ENCODE assay signal across 11 mouse cellular contexts in genomic region chr5:140612191-140612590, GRCm38 (mm10). TPM values are rescaled to one million over a fixed set of nuclear protein-coding genes. Genes with fewer than 3 reads are reported as not detected.
DNase-seq lines count a peak whose midpoint lies in the region; ATAC-seq lines count a peak whose summit lies in the region.
"Had no signal": no experiment of that assay in that cellular context is flagged by ENCODE, and none has a peak within 500 bp of the region (broad histone marks: within the 10 kb centered on the region; RNA-seq: fewer than 3 reads in every experiment).

No protein-coding gene starts in this region.

- no peak for ATAC-seq in heart, embryonic 14.5 days (ENCODE audit: insufficient number of reproducible peaks, insufficient read depth, low FRiP score, low read depth)
- no peak for ATAC-seq in hindbrain, embryonic 12.5 days (ENCODE audit: low FRiP score)
- ATAC-seq in midbrain, embryonic 14.5 days (ENCODE audit: low FRiP score, low TSS enrichment) = no peak

- 77% methylated on average over 18 of the region's 18 CpGs for WGBS in heart, embryonic 14.5 days
- WGBS in hindbrain, embryonic 12.5 days = 32% methylated on average over 18 of the region's 18 CpGs
- WGBS in midbrain, embryonic 14.5 days = 15% methylated on average over 18 of the region's 18 CpGs

- no peak overlapping the region for H3K4me3 ChIP-seq in heart, embryonic 14.5 days (ENCODE audit: control insufficient read depth in 1 of 2, insufficient read depth in 1 of 2, low read depth in 1 of 2, low read length in 2 of 2)
- H3K4me3 ChIP-seq in hindbrain, embryonic 12.5 days = peak overlapping the region; percentile 64
- peak overlapping the region; percentile 19 for H3K4me3 ChIP-seq in midbrain, embryonic 14.5 days (replicated peaks; ENCODE audit: low read depth, low read length)

- no peak for DNase-seq in heart, adult 8-10 months (ENCODE audit: low spot score)
- peak; percentile 27 for DNase-seq in MN1 (ENCODE audit: low spot score)
- no peak for DNase-seq in midbrain, embryonic 14.5 days
- DNase-seq in thymus, postnatal 0 days (ENCODE audit: low spot score) = no peak
- DNase-seq in left cerebral cortex, adult 9 months (ENCODE audit: low spot score in 2 of 2) = no peak
- no peak for DNase-seq in right cerebral cortex, postnatal 4 days
- DNase-seq: adrenal gland, adult 8-10 months; heart, postnatal 36 days; liver, embryonic 13.5 days had no signal

- no peak overlapping the region for H3K27ac ChIP-seq in heart, embryonic 14.5 days (replicated peaks in 1 of 2; ENCODE audit: control insufficient read depth in 1 of 2, insufficient read depth in 1 of 2, low read depth in 2 of 2, low read length in 2 of 2)
- H3K27ac ChIP-seq in hindbrain, embryonic 12.5 days = peak overlapping the region; percentile 96
- H3K27ac ChIP-seq in midbrain, embryonic 14.5 days (replicated peaks; ENCODE audit: low read depth, low read length) = peak overlapping the region; percentile 2; the same call in 1 of the 2 replicates

- H3K36me3 ChIP-seq in heart, embryonic 14.5 days (ENCODE audit: control insufficient read depth, insufficient read depth, low read length) = no peaks in the 10 kb centered on the region
- peaks cover 21% of the 10 kb centered on the region for H3K36me3 ChIP-seq in hindbrain, embryonic 12.5 days
- H3K36me3 ChIP-seq in midbrain, embryonic 14.5 days (ENCODE audit: control insufficient read depth, insufficient read depth, low read length) = peaks cover 21% of the 10 kb centered on the region

- peaks cover 26% of the 10 kb centered on the region for H3K27me3 ChIP-seq in heart, embryonic 14.5 days (ENCODE audit: control insufficient read depth, insufficient read depth, low read length)
- H3K27me3 ChIP-seq in hindbrain, embryonic 12.5 days = peaks cover 24% of the 10 kb centered on the region
- H3K27me3 ChIP-seq in midbrain, embryonic 14.5 days (ENCODE audit: control insufficient read depth, insufficient read depth, low read length) = peaks cover 8% of the 10 kb centered on the region; the same call in 1 of the 2 replicates

- H3K9me3 ChIP-seq in heart, embryonic 14.5 days (ENCODE audit: control insufficient read depth, low read length) = no peaks in the 10 kb centered on the region
- no peaks in the 10 kb centered on the region for H3K9me3 ChIP-seq in hindbrain, embryonic 12.5 days (replicated peaks)
- H3K9me3 ChIP-seq in midbrain, embryonic 14.5 days (ENCODE audit: control insufficient read depth, low read length) = no peaks in the 10 kb centered on the region
- H3K9me3 ChIP-seq: liver, embryonic 13.5 days had no signal

- H3K9ac ChIP-seq in heart, embryonic 14.5 days (ENCODE audit: low read length) = 0 out of 2 replicates have a peak overlapping the region, but pooled peaks have one; percentile 45
- peak overlapping the region; percentile 85 for H3K9ac ChIP-seq in hindbrain, embryonic 12.5 days
- H3K9ac ChIP-seq in midbrain, embryonic 14.5 days (replicated peaks; ENCODE audit: low read length) = peak overlapping the region; percentile 42; the same call in 1 of the 2 replicates

- peaks cover 19 to 38% of the 10 kb centered on the region in 2 experiments for H3K4me1 ChIP-seq in heart, embryonic 14.5 days (ENCODE audit: control insufficient read depth in 2 of 2, insufficient read depth in 2 of 2, low read length in 2 of 2)
- peaks cover 58% of the 10 kb centered on the region for H3K4me1 ChIP-seq in hindbrain, embryonic 12.5 days
- H3K4me1 ChIP-seq in midbrain, embryonic 14.5 days (ENCODE audit: control insufficient read depth, insufficient read depth, low read length) = peaks cover 39% of the 10 kb centered on the region

- H3K4me2 ChIP-seq in heart, embryonic 14.5 days (ENCODE audit: low read length) = peak overlapping the region; percentile 76
- peak overlapping the region; percentile 74 for H3K4me2 ChIP-seq in hindbrain, embryonic 12.5 days (replicated peaks)
- peak overlapping the region; percentile 82 for H3K4me2 ChIP-seq in midbrain, embryonic 14.5 days (ENCODE audit: low read length)

RNA-seq across cellular contexts. Expression of gene Lfng, which starts 5.1 kb away (rescaled TPM):
- polyA plus RNA-seq in heart, embryonic 14.5 days (2014; fragmentation: Nextera tagmentation; extraction: Ambion mirVana) = 3.8 and 6.4 TPM in 2 replicates
- 1 to 10 TPM; 6.0 to 8.3 (median 6.9) TPM for total RNA-seq in heart, adult 8-10 months (2022)
- 23.8 and 27.6 TPM in 2 replicates for polyA plus RNA-seq in hindbrain, embryonic 12.5 days (2016; fragmentation: Nextera tagmentation; extraction: Ambion mirVana)
- polyA plus RNA-seq in midbrain, embryonic 14.5 days (2014; fragmentation: Nextera tagmentation; extraction: Ambion mirVana) = 20.5 and 25.2 TPM in 2 replicates
- polyA plus RNA-seq in thymus, postnatal 0 days (2015; fragmentation: Nextera tagmentation; extraction: Ambion mirVana) = 13.2 and 13.3 TPM in 2 replicates

RNA-seq across cellular contexts. Expression of gene Ttyh3, which starts 36.6 kb away (rescaled TPM):
- polyA plus RNA-seq in heart, embryonic 14.5 days (2014; fragmentation: Nextera tagmentation; extraction: Ambion mirVana) = 32.8 and 35.7 TPM in 2 replicates
- total RNA-seq in heart, adult 8-10 months (2022) = 10 to 100 TPM in 2 of 4 experiments, 1 to 10 TPM in 2; 8.8 to 11.5 (median 9.9) TPM
- polyA plus RNA-seq in hindbrain, embryonic 12.5 days (2016; fragmentation: Nextera tagmentation; extraction: Ambion mirVana) = 83.7 and 98.3 TPM in 2 replicates
- polyA plus RNA-seq in midbrain, embryonic 14.5 days (2014; fragmentation: Nextera tagmentation; extraction: Ambion mirVana) = 72.1 and 86.7 TPM in 2 replicates
- polyA plus RNA-seq in thymus, postnatal 0 days (2015; fragmentation: Nextera tagmentation; extraction: Ambion mirVana) = 10.4 and 12.3 TPM in 2 replicates

RNA-seq across cellular contexts. Expression of gene Grifin, which starts 47.3 kb away (rescaled TPM):
- not detected in 2 replicates for polyA plus RNA-seq in heart, embryonic 14.5 days (2014; fragmentation: Nextera tagmentation; extraction: Ambion mirVana)
- total RNA-seq in heart, adult 8-10 months (2022) = not detected
- not detected in 2 replicates for polyA plus RNA-seq in hindbrain, embryonic 12.5 days (2016; fragmentation: Nextera tagmentation; extraction: Ambion mirVana)
- polyA plus RNA-seq in midbrain, embryonic 14.5 days (2014; fragmentation: Nextera tagmentation; extraction: Ambion mirVana) = not detected in 2 replicates
- 13.1 and 21.2 TPM in 2 replicates for polyA plus RNA-seq in thymus, postnatal 0 days (2015; fragmentation: Nextera tagmentation; extraction: Ambion mirVana)
- total RNA-seq: adrenal gland, adult 8-10 months; heart, postnatal 36 days had no signal

Comparison
In these comparisons a context has a peak if more than half of its experiments do, and no peak if none do; other contexts are left out.
1. H3K27ac ChIP-seq: peak in hindbrain, embryonic 12.5 days (single experiment) and midbrain, embryonic 14.5 days (single experiment); none in heart, embryonic 14.5 days (0 of 2).
2. H3K4me3 ChIP-seq: peak in hindbrain, embryonic 12.5 days (single experiment) and midbrain, embryonic 14.5 days (single experiment); none in heart, embryonic 14.5 days (0 of 2).
3. RNA of gene Grifin, which starts 47.3 kb away (polyA plus RNA-seq): 13.1 to 21.2 TPM in thymus, postnatal 0 days; not detected in hindbrain, embryonic 12.5 days, not detected in heart, embryonic 14.5 days and not detected in midbrain, embryonic 14.5 days; every median in the first group is over 10 times any median in the second.
4. Peak in every context shown above with its lines, with median percentiles within 50 percentile points of each other: H3K4me2 ChIP-seq and H3K9ac ChIP-seq.